Mouse (Mus musculus): Measurements from ENCODE around the gene Fam177a. TPM values are rescaled to one million over a fixed set of nuclear protein-coding genes. Genes with fewer than 3 reads are reported as not detected.
A peak's percentile ranks its signal among the peaks of the same experiment; 100 is the strongest.
"Not testable (repeated sequence)": the region's sequence is repeated elsewhere in the genome, so short reads cannot be mapped to it uniquely, and the experiment has no call there.

The Fam177a gene
- 4.9 and 5.6 TPM in 2 replicates for polyA plus RNA-seq (2012; rRNA removed)

DNA sequence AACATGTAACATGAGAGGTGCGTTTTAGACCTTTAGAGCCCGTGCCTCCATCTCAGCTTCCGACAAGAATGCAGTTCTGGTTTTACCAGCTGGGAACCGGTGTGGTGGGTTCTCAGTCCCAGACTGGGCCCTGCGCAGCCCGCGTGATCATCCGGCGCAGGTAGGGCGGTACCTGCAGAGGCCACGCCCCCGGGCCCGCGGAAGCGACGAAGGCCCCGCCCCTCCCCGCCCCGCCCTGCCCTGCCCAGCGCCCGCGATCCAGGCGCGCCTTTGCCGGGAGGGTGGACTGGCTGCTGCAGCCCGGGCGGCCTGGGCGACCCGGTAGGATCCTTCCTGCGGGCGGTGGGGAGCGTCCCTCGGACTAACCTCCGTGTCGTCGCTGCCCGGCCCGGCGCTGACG is at the start of gene Fam177a:
Gene Fam177a, plus strand, starts transcription at position 228 of the 400 bp plus-strand sequence.
- not testable (repeated sequence) for H3K27ac ChIP-seq (ENCODE audit: insufficient read depth, low read depth, low read length); DNase-seq; H3K4me3 ChIP-seq (ENCODE audit: insufficient read depth, low read depth, low read length); H3K36me3 ChIP-seq (ENCODE audit: control insufficient read depth, insufficient read depth, low read length); H3K4me1 ChIP-seq (ENCODE audit: control insufficient read depth, insufficient read depth, low read length); H3K27me3 ChIP-seq (replicated peaks; ENCODE audit: control insufficient read depth, insufficient read depth, low read length)
- no CpG with 5 or more reads among the region's 40 CpGs for WGBS

DNA sequence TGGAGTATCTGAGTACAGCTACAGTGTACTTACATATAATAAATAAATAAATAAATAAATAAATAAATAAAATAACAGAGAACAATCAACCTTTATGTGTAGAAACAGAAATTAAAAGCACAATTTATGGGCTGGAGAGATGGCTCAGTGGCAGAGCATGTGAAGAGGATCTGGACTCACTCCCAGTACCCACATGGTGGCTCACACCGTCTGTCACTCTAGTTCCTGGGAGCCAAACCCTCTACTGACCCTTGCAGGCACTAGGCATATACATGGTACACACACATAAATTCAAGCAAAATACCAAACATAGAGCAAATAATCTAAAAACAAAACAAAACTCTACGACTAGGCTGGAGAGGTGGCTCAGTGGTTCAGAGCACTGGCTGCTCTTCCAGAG is 49.0 kb upstream of the Fam177a start:
- no peak overlapping the region for H3K4me3 ChIP-seq (ENCODE audit: insufficient read depth, low read depth, low read length)
- H3K27ac ChIP-seq (ENCODE audit: insufficient read depth, low read depth, low read length), result no peak overlapping the region
- no peaks in the 10 kb centered on the region; the same call in 1 of the 2 replicates for H3K4me1 ChIP-seq (ENCODE audit: control insufficient read depth, insufficient read depth, low read length)
- DNase-seq, result no peak
- H3K36me3 ChIP-seq (ENCODE audit: control insufficient read depth, insufficient read depth, low read length), result no peaks in the 10 kb centered on the region
- 92% methylated on average over 2 of the region's 2 CpGs for WGBS
- no peaks in the 10 kb centered on the region for H3K27me3 ChIP-seq (replicated peaks; ENCODE audit: control insufficient read depth, insufficient read depth, low read length)
- no peak for TF ChIP-seq POLR2A (IDR thresholded peaks at IDR 0.05; ENCODE audit: low read depth, low read length)
- no peak for TF ChIP-seq CTCF (conservative IDR thresholded peaks at IDR 0.05; ENCODE audit: insufficient read depth, insufficient read length, low read depth, low read length)

DNA sequence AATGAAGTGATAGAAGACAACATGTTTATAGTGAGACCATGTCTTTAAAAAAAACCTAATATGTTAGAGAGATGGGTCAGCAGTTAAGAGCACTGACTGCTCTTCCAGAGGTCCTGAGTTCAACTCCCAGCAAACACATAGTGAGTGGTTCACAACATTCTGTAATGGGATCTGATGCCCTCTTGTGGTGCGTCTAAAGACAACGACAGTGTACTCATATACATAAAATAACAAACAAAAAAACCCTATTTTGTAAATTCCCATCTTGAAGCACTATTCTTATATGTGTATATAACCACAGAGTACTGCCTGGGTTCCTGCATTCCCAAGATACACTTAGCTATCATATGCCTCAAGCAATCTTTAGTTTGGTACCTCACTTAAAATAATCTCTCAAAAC is 45.6 kb upstream of the Fam177a start:
- H3K27ac ChIP-seq (ENCODE audit: insufficient read depth, low read depth, low read length); H3K4me1 ChIP-seq (ENCODE audit: control insufficient read depth, insufficient read depth, low read length); H3K4me3 ChIP-seq (ENCODE audit: insufficient read depth, low read depth, low read length); H3K36me3 ChIP-seq (ENCODE audit: control insufficient read depth, insufficient read depth, low read length); DNase-seq; H3K27me3 ChIP-seq (replicated peaks; ENCODE audit: control insufficient read depth, insufficient read depth, low read length): not testable (repeated sequence)
- TF ChIP-seq CTCF (conservative IDR thresholded peaks at IDR 0.05; ENCODE audit: insufficient read depth, insufficient read length, low read depth, low read length), result 0 out of 2 replicates have a peak, but pooled peaks have one; percentile 3
- 26% methylated on average over 2 of the region's 2 CpGs for WGBS

DNA sequence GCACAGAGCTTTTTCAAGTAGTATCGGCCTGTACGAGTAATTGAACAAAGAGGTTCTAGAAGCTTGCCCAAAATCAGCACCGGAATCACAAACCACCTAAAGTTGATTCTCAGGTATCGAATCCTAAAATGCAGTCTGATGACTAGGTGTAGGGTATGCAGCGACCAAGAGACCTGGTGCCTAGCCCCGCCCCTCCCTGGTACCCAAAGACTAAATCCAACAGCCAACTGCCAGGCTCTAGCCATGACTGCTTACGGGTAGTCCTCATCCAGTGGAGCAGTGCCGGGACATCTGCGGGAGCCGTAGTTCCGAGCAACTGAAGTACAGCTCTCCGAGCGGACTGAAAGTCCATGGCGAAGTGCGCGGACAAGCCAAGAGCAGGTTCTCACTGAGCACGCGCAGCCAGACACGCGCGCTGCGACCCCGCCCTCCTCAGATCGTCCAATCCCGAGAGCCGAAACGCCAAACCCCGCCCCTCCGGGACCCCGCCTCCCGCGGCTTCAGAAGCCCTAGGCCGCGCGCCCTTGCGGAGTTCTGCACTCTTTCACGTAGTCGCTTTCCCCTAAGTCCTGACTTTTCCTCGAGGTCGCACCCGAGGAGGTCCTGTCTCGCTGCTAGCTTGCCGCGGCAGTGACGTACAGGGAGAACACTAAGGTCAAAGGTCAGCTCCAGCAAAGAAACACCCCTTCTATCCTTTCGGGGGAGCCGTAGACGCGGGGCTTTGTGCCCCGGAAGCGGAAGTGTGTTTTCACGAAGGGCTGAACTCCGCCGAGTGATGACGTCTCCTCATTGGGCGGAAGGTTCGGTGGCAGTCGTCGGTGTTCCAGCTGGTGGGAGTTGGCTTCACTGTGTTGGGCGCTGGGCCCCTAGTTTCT is 44.3 kb upstream of the Fam177a start, which contains the start of the genes 2700097O09Rik and Srp54a:
Gene 2700097O09Rik, minus strand, starts transcription at position 385 of the 875 bp plus-strand sequence.
Gene Srp54a, plus strand, starts transcription at position 537 of the 875 bp plus-strand sequence.
- H3K27me3 ChIP-seq (replicated peaks; ENCODE audit: control insufficient read depth, insufficient read depth, low read length); H3K36me3 ChIP-seq (ENCODE audit: control insufficient read depth, insufficient read depth, low read length); H3K4me1 ChIP-seq (ENCODE audit: control insufficient read depth, insufficient read depth, low read length): not testable (repeated sequence)
- peak; percentile 97 for DNase-seq
- peak within 1 kb of the TSS; percentile 98 for H3K27ac ChIP-seq (ENCODE audit: insufficient read depth, low read depth, low read length)
- peak within 1 kb of the TSS; percentile 95 for H3K4me3 ChIP-seq (ENCODE audit: insufficient read depth, low read depth, low read length)
- whole genome bisulfite sequencing, result under 1% methylated on average over 60 of the region's 60 CpGs
- TF ChIP-seq POLR2A (IDR thresholded peaks at IDR 0.05; ENCODE audit: low read depth, low read length), result peak; percentile 68

DNA sequence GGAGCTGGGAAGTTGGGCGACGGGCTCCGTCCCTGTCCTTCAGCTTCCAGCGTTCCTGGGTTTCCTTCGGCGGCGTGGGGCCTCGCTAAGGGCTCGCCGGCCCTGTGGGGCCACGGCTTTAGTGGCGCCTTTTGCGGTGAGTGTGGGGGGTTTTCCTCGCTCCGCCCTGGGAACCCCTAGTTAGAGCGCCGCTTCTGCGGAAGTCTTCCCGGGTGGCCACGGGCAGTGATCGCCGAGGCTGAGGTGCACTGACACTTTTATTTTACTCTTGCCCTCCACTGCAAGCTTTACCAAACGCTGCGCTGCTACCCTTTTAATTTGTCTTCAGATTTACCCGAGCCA is 43.7 kb upstream of the Fam177a start:
- WGBS, result 0% methylated on average over 25 of the region's 25 CpGs
- H3K27me3 ChIP-seq (replicated peaks; ENCODE audit: control insufficient read depth, insufficient read depth, low read length); DNase-seq; H3K4me1 ChIP-seq (ENCODE audit: control insufficient read depth, insufficient read depth, low read length); H3K36me3 ChIP-seq (ENCODE audit: control insufficient read depth, insufficient read depth, low read length): not testable (repeated sequence)
- peak overlapping the region; percentile 81 for H3K27ac ChIP-seq (ENCODE audit: insufficient read depth, low read depth, low read length)
- H3K4me3 ChIP-seq (ENCODE audit: insufficient read depth, low read depth, low read length), result peak overlapping the region; percentile 95

DNA sequence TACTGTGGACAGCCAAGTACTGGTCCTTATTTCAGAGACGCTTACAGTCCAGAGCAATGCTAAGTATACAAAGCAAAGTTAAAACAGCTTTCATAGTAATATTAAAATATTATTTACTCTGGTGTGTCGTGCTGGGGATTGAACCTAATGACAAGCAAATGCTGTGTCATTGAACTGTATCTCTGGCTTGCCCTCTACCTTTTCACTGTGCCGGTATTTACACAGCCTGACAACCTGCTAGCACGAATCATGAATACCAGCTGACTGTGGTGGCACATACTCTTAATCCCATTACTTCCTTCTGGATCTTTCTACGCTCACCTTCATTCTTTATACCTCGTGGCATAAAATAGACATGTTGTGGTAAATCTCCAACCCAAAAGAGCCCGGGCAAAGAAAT is 32.1 kb upstream of the Fam177a start:
- not testable (repeated sequence) for H3K36me3 ChIP-seq (ENCODE audit: control insufficient read depth, insufficient read depth, low read length); H3K4me1 ChIP-seq (ENCODE audit: control insufficient read depth, insufficient read depth, low read length); H3K27ac ChIP-seq (ENCODE audit: insufficient read depth, low read depth, low read length); H3K27me3 ChIP-seq (replicated peaks; ENCODE audit: control insufficient read depth, insufficient read depth, low read length); DNase-seq; H3K4me3 ChIP-seq (ENCODE audit: insufficient read depth, low read depth, low read length)
- WGBS, result 100% methylated on average over 2 of the region's 7 CpGs

DNA sequence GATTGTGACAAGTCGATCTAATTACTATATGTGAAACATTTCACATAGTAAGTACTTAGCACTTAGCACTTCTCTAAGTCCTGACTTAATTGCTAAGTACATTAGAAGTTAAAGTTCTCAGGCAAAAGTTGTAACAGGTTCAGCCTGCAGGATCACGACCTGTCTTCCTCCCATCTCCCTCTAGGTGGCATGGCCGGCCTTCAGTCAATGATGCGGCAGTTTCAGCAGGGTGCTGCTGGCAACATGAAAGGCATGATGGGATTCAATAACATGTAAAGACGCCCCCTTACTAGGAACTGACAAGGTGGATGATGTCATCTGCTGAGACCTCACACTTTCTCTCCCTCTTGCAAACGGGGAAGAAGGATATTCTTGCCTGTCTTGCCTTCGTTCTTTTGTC is 11.7 kb upstream of the Fam177a start:
- H3K27me3 ChIP-seq (replicated peaks; ENCODE audit: control insufficient read depth, insufficient read depth, low read length); H3K27ac ChIP-seq (ENCODE audit: insufficient read depth, low read depth, low read length); H3K4me3 ChIP-seq (ENCODE audit: insufficient read depth, low read depth, low read length); DNase-seq; H3K36me3 ChIP-seq (ENCODE audit: control insufficient read depth, insufficient read depth, low read length); H3K4me1 ChIP-seq (ENCODE audit: control insufficient read depth, insufficient read depth, low read length): not testable (repeated sequence)
- WGBS, result no CpG with 5 or more reads among the region's 7 CpGs

DNA sequence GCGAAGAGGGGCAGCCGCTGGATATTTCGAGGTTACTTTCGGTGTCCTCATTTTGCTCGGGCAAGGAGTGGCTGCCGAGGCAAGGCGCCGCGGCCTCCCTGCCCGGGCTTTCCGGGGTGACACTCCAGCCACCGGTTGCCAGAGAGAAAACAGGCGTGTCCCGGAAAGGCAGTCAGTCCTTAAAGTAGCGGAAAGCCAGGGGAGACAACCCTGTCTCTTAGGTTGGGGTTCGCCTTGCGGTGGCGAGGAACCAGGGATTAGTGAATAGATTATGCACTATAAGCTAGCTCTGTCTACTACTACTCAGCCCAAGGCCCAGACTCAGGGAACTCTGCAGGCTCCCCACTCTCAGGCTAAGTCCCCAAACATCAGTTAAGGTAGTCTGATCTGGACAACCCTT is 462 bp downstream of the Fam177a start:
- not testable (repeated sequence) for DNase-seq; H3K4me1 ChIP-seq (ENCODE audit: control insufficient read depth, insufficient read depth, low read length); H3K4me3 ChIP-seq (ENCODE audit: insufficient read depth, low read depth, low read length); H3K36me3 ChIP-seq (ENCODE audit: control insufficient read depth, insufficient read depth, low read length); H3K27me3 ChIP-seq (replicated peaks; ENCODE audit: control insufficient read depth, insufficient read depth, low read length); H3K27ac ChIP-seq (ENCODE audit: insufficient read depth, low read depth, low read length)
- WGBS, result no CpG with 5 or more reads among the region's 18 CpGs

DNA sequence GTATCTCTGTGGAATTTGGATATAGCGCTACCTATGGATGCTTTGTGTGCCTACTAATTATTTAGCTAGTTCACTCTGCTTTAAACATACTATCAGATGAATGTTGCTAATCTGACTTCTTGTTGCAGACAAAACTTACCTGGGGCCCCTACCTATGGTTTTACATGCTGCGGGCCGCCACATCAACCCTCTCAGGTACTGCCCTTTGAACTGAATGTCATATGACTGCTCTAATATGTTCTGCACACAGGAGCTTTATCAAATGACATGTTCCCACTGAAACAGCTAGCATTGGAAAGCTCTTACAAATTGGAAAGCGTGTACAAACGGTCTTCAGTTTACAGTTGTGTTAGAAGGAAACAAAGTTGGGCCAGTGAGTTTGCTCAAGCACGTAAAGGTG is 11.3 kb downstream of the Fam177a start:
- H3K27ac ChIP-seq (ENCODE audit: insufficient read depth, low read depth, low read length); H3K36me3 ChIP-seq (ENCODE audit: control insufficient read depth, insufficient read depth, low read length); DNase-seq; H3K27me3 ChIP-seq (replicated peaks; ENCODE audit: control insufficient read depth, insufficient read depth, low read length); H3K4me1 ChIP-seq (ENCODE audit: control insufficient read depth, insufficient read depth, low read length); H3K4me3 ChIP-seq (ENCODE audit: insufficient read depth, low read depth, low read length): not testable (repeated sequence)
- no CpG with 5 or more reads among the region's 6 CpGs for WGBS

DNA sequence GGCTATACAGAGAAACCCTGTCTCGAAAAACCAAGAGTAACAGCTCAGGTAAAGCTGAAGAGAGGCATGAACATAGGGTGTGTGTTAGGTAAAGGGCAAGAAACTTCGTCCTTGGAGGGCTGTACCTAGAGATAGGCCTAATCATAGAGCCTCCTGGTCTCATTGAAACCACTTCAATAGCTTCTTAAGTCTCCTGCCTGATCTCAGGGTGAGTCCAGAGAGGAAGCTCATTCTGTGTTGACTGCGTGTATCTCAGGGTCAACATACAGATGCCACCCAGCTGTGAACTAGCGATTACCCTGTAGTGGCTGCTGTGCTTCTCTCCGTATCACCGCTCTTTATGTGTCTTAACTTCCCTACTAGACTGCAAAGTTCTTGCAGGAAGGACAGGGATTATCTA is 13.6 kb downstream of the Fam177a start:
- not testable (repeated sequence) for DNase-seq; H3K4me1 ChIP-seq (ENCODE audit: control insufficient read depth, insufficient read depth, low read length); H3K4me3 ChIP-seq (ENCODE audit: insufficient read depth, low read depth, low read length); H3K27ac ChIP-seq (ENCODE audit: insufficient read depth, low read depth, low read length); H3K36me3 ChIP-seq (ENCODE audit: control insufficient read depth, insufficient read depth, low read length); H3K27me3 ChIP-seq (replicated peaks; ENCODE audit: control insufficient read depth, insufficient read depth, low read length)
- WGBS, result no CpG with 5 or more reads among the region's 6 CpGs

All from kidney, adult 2 months (tissue).